Mouse (Mus musculus) A20 (cell line): ENCODE measurements at regions not wholly inside any gene's neighbourhood (a gene's known extent, or its start where the extent isn't known, plus 50 kb on each side); places are given as distances from the start of the nearest gene placed in this dataset.

Source experiments
- DNase-seq: peaks from one replicate; pipeline ENCODE4 v3.0.0-alpha.2; 2011; ENCODE audit warnings: low read depth, low spot score

DNA sequence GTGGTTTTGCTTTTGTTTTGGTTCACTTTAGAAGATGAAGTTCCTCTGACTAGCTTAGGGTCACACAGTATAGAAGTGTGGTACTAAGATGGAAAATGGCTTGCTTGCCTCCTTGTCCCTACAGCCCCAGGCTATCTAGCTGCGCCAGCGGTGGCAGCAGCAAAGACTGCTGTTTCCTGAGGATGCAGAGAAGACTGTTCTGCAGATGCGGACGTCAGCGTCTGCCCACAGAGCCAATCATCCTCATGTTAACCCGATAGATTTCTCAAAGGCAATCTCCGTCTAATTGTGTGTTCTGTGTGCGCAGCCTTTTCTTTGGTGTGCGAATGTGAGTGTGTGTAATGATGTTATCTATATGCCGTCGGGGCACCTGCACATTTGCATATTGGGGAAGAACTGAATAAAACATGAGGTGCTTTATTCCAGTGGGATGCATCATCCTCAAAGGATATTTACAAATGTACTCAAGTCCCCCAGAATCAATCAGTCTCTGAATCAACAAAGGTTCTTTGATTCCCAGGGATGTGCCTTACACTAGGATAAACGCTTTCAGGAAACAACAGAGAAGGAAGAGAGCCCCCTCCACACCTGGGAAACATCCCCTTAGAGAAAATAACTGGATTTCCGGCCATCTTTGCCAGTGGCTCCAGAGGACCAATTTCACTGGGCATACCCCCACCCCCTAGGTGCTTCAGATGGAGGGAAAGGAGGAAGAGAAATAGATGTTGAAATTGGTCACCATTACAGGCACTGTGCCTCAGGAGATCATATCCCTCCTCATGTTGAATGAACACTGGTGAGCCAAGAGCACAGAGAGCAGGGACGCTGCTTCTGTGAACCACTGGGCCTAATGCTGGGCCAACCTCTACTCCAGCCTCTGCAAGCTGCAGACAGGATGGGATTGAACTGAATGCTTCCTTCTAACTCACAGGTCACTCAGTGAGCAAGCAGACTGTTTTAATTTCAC is 409.7 kb upstream of the Plxna2 start:
- DNase-seq: no peak

DNA sequence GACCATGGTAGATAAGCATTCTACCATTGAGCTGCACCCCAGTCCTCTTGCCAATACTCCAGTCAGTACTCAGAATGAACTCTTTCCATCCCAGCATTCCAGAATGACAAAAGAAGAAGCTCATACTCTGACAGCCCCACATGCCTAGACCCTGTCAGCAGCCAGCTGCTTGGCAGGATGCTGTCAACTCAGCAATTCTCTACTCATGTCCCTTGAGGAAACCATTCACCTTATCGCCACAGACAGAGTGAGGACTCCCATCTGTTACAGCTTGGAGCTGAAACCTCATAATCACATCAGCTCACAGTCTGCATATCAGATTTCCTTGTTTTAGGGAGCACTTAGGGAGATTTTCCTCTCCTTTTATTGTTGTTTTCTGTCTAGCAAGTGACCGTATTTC is 420.5 kb upstream of the Plxna2 start:
- no peak for DNase-seq

DNA sequence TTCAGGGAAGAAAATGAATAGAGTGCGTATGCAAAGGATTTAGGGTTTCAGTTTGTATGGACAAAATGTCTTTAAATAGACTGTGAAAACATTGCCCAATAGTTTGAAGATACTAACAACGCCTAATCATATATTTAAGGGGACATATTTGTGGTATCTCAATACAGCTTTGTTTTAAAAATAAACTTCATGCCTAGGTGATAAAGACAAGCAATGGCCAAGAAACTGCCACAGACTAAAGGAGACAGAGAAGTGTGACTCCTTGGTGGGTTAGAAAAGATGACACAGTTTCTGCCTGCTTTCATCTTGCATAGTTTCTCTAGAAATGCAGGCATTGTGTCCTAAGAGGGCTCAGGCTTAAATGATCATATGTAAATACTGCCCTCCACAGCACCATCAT is 435.7 kb upstream of the Plxna2 start:
- no peak for DNase-seq

DNA sequence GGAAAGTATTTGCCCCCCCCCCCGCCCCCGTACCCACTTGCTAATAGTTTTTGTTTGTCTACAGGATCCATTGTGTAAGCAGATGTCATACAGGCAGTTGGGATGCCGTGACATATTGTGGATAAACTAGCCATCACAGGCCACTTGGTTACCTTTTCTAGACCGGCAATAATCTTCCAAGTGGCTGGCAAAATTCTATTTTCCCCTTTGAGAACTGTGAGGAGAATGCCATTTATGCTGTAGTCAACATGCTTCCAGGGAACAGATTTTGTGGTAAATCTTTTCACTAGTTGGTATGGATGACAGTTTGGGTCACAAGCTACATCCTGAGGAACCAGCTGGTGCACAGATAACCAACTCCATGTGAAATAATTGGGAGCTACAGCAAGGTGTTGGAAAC is 456.5 kb upstream of the Plxna2 start:
- DNase-seq: no peak

DNA sequence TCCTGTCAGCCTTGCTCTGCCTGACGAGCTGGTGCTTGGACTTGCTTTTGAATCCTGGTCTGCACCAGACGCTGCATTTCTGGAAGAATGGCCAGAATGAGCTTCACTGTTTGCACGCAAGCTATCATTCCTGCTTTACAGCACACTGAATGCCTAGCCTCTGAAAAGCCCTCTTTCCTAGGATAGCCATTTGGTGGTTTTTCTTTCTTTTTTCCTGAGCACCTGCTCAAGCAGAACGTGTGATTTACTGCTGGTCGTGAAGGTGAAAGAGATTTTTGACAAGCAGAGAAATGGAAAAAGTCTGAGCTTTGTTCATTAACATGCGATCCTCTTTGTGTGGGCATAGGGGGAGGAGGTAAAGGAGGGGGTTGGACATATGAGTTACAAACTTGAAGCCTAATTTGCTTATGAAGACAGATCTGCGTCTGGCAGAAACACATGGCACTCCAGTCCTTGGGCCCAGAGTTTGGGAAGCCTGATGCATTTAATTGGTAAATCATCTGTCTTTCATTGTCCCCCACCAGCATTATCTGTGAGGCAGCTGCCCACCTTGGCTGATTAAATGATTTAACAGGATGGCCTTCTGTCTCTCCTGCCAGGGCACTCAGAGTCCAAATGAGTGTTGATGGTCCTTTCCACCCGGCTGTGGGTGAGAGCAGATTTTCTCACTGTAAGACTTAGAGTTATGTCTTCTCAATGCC is 457.1 kb upstream of the Plxna2 start:
- no peak for DNase-seq

DNA sequence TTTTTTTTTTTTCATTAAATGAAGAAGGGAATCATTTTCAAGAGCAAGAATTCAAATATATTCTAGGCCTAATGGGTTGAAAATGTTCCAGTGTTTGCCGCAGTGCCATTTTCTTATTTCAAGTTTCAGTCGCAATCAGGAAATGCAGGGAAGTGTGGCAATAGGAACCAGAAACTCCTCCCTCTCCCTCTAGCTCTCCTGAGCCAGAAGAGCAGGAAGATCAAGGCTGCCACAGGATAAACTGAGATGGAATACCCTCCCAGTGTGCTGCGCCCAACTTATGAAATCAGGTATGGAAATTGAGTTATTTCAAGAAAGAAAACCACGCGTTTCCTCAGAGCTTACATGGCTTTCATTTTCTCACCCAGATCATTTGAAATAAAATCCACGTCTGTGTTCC is 460.8 kb upstream of the Plxna2 start:
- no peak for DNase-seq

DNA sequence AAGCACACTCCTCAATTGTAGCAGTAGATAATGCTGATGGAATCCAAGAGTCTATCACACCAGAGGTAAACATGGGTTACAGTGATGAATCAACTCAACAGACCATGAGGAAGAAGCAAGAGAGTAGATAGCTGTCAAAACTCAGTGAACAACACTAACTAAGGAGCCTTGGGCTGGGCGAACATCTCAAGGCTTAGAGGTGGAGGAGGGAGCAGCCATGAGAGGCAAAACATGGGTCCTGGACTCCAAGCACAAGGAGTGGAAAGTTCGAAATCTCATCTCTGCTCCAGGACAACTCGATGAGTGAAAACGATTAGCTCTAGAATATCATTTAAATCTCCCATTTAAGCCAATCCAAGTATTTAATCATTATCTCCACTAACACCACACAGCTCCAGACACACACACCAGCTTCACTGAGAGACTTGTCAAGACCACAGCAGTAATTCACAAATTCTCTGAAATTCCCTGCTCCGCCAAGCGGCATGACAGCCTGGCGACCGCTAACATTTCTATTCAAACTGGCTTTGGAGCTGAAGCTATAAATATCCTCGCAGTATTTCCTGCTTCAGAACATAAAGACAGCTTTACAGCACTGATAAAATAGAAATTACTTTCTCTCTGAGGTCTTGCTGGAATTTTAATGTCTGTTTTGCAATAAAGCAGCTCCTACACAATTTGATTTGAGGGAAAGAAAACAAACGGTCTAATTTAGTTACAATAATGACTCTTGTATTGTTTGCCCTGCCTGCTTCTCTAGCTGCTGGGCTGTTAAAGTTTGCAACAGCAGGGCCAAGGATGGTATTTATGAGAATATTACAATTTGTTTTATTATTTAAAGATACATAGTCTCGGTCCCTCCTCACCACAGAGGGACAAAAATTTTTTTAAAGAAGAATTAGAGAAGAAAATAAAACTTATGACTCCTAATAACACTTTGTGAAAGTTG is 469.3 kb upstream of the Plxna2 start:
- DNase-seq: no peak

DNA sequence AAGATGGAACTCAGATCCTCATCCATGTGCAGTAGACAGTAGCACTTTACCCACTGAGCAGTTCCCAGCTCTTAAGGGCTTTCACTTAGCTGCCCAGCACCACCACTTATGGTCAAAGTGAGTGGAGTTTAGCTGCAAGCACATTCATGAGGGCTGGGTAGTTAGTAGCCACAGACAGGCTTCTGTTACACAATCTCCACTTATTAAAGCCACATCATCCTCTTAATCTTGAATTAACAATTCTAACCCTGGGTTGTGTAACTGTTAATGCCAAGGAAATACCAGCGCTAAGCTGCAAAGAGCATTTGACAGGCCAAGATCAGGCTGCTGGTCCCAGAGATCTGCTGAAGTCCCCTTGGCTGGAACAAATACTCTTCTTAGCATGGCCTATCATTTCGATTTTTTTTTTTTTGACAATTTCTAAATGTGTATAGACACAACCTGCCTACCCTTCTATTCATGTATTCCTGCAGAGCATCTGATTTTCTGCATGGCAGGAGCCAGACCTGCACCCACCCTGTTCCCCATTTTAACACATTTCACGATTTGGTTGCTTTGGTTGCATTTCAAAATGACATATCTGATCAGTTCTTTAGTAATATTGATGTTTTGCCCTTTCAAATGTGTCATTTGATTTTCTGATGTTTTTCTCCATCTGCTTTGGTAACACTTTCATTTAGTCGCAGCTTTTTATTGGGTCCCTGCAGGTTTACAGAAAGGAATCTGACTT is 500.2 kb upstream of the Plxna2 start:
- no peak for DNase-seq

DNA sequence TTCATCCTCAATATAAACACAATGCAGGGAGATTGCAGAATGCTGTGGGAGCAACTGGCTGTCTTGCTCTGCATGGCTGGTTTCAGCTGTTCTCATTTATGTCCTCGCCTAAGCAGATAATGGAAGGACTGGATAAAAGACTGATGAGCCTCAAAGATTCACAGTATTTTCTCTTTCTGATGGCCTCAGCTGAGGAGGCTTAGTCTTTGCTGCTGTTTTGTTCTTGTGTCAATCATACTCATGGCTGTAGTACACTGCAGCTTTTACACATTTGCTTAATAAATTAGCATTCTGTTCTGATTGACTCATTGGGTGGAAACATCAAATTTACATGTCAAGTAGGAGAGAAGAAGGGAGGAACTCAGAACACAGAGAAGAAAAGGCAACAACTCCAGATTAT is 503.6 kb upstream of the Plxna2 start:
- no peak for DNase-seq

DNA sequence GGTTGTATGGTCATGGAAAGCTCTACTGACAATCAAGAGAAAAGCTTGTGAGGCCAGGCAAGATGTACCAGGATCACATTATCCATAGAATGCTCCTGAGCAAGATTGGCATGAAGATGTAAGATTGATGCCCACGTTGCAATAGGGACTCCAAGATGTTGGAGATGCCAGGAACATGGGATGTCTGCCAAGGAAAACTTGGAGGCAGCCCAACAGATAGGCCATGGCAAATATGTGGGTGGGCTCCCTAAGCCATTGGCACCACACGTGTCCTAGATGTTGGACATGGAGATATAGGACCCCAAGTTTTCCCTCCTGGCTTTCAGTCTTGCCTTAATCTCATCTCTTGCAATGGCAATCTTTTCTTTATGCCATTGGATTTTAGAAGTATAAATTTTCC is 506.1 kb upstream of the Plxna2 start:
- DNase-seq: no peak

DNA sequence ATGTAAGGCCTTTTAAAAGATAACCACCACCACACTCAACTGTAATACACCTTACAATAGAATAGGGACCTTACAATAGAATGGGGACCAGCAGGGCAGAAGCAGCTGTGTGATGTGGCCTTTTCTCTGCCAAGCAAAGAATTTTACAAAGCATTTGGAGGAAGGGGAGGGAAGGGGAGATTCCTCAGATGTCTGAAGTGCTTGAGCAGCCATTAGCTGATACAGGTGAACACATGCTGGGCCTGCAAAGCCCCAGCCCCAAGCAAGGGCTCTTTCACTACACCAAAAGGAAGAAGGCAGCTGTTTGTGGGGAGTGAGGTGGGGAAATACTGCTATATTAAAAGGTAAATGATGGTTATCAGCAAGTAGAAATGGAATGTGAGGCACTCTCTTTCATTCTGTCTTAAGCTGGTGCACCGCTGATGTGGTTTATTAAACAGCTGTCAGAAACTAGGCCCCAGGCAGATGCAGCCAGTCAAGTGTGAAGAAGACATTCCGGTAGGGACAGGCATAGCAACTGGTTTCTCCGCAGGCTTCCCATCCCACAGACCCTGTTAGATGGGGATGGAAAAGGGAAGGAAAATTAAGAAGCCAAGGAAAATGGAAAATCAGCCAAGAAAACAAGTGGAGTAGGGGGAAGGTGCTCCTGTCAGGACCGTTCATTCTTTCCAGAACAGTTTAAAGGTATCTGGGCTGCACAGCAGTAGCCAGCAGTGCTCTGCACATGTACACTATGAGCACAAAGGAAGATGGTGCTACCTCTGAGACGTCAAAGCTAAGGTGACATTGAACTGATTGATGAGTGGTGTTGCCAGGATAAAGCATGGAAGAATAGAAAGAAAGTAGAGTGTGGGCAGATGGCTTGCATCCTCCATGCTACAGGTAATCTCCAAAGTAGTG is 508.6 kb upstream of the Plxna2 start:
- DNase-seq: no peak

DNA sequence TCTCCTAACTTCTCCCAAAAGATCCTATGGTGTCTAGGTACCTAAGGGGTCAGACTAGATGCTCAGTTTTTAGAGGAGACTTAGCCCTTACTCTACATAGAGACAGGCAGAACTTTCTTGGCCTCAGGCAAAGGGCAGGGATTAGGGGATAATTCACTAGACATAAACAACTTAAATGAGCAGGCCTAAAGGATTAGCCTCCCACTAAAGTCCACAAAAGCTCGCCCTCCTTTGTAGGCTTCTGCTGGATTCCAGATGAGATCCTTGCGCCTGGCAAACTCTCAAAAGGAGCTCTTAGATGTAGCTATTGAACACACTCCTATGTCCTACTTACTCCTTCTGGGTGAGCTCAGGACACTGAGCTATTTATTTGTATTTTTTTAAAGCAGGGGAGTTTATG is 509.9 kb upstream of the Plxna2 start:
- no peak for DNase-seq

DNA sequence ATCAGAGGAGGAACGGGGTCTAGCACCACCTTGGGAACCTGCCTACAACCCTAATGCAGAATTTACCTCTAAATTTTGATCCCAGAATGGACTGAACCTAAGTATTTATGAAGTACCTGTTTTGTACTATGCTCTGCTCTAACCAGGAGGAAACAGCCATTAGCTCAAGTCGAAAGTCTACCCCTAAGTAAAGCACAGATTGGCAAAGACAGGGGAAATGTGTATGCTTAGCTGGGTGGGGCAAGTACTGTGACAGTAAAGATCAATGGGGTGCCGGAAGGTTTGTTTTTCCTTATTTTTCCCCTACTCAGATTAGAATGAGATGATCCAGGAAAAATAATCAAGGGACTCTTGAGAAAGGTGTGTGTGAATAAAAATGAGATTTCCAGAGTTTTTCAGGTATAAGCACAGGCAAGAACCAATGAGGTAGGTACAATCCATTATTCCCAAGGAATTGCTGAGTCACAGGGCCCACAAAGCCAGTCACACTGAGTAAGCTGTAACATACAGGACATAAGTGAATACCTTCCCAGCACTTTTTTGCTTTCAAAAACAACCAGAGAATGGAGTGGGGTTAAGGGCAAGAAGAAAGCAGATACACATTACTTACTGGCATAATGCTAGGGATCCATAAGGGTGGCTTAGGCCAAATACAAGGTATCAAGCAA is 510.6 kb upstream of the Plxna2 start:
- no peak for DNase-seq

DNA sequence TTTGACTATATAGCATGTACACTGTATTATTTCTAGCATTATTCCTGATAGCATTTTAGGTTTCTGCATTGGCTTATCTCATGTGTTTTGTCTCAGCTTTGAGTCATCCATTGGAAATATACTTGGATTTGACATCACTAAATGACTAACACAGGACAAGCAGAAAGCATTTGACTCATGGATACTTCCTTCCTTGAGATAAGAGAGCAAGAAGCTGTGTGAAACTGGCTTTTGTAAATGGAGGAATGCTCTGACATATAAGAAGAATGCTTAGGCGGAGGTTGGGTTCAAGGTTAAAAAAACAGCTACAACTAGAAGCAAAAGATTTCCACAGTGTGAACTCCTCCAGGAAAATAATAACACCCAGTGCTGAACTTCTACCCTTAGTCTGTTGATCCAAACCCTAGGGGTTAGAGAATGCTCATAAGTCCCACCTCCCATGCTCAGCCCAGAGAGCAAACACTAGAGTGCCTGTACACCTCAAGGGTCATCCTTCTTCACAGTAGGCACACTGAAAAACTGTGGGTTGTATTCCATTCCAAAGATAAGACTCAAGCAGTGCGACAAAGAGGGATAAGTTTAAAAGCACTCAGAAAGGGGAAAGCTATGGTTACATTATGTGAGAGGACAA is 528.0 kb upstream of the Plxna2 start:
- no peak for DNase-seq

DNA sequence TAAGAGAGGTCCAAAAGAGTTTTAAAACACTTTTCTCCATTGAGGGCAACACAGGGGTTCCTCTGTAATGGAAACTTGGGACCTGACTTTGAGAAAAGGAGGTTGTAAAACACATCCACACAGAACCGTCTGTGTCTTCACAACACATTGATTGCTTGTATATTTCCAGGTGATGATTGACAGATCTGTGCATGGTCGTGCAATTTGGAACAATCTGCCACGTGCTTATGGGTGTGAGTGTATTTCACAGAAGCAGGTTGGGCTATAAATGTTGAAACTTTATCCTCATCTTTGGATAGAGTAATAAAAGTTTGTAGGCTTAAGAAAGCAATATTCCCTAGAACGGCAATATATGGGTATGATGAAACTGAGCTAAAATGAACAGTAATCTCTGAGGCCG is 559.5 kb upstream of the Plxna2 start:
- DNase-seq: no peak

DNA sequence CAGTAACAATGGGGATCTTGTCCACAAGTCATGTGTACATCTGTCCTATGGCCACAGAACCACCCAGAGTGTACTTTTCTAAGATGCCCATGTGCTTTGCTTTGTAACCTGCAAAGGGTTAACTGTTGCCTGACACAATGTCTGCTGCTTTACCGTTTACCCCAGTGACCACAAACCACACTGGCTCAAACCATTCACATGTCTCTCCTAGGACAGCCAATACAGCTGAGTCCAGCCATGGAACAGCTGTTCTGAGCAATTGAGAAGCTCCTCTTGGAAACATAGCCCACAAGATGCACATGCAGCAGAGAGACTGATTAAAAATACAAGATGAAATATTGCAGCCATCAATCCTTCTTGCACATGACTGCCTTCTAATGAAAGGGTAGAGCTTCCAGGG is 561.5 kb upstream of the Plxna2 start:
- no peak for DNase-seq

DNA sequence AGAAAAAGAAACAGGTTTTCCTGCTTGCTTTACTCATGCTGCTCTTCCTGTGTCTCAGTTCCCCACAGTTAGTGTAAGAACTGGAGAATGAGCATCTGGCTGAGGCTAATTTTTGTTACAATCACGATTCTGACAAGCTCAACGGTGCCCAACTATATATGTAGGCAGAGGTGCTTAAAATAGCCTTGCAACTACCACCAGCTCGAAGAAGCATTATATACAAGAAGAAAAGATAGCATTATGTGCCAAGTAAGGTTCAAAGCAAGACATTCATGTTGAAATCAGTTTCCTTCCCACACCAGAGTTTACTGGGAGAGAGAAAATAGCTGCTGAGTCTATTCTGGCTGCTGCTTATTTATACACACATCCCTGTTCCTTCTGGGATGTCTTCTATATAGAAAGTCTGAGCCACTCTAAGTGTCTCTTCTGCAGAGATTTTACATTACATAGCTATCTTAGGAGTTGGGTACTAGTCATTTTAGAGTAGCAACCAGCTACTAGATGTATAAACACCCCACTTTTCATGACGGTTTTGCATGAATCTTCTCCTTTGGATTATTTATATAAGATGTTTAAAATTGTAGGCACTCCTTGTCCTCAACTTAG is 568.2 kb upstream of the Plxna2 start:
- no peak for DNase-seq
